Mouse (Mus musculus) myocyte (in vitro differentiated cells): ENCODE measurements around the gene Stox2.

ENCODE experiments used
- CEBPB ChIP-seq: IDR thresholded peaks from 2 replicates; pipeline ENCODE4 v1.6.1; 2011; ENCODE audit warnings: mild to moderate bottlenecking, moderate library complexity; ENCODE audit not compliant: poor library complexity, insufficient read depth, severe bottlenecking
- E2F4 ChIP-seq: IDR thresholded peaks from one replicate; pipeline ENCODE4 v1.6.1; 2011; ENCODE audit warnings: mild to moderate bottlenecking, control low read depth, moderate library complexity; ENCODE audit not compliant: insufficient read depth
- MAX ChIP-seq: IDR thresholded peaks from one replicate; pipeline ENCODE4 v1.6.1; 2011; ENCODE audit warnings: low read depth, mild to moderate bottlenecking, control low read depth
- POLR2A ChIP-seq: IDR thresholded peaks from one replicate; pipeline ENCODE4 v1.6.1; 2011; ENCODE audit warnings: low read depth, mild to moderate bottlenecking, control low read depth, moderate library complexity; ENCODE audit not compliant: insufficient read length
- POLR2AphosphoS2 ChIP-seq: IDR thresholded peaks from one replicate; pipeline ENCODE4 v1.6.1; 2011; ENCODE audit warnings: low read depth, control low read depth; ENCODE audit not compliant: insufficient read length
- SRF ChIP-seq: IDR thresholded peaks from one replicate; pipeline ENCODE4 v1.6.1; 2011; ENCODE audit warnings: low read depth; ENCODE audit not compliant: control insufficient read depth, insufficient read length
- TCF12 ChIP-seq: IDR thresholded peaks from one replicate; pipeline ENCODE4 v1.6.1; 2011; ENCODE audit warnings: mild to moderate bottlenecking, control low read depth; ENCODE audit not compliant: poor library complexity, insufficient read depth, severe bottlenecking
- TCF3 ChIP-seq: IDR thresholded peaks from one replicate; pipeline ENCODE4 v1.6.1; 2011; ENCODE audit warnings: low read depth, control low read depth; ENCODE audit not compliant: insufficient read length
- USF1 ChIP-seq: IDR thresholded peaks from one replicate; pipeline ENCODE4 v1.6.1; 2011; ENCODE audit warnings: low read depth, mild to moderate bottlenecking, control low read depth, moderate library complexity

DNA sequence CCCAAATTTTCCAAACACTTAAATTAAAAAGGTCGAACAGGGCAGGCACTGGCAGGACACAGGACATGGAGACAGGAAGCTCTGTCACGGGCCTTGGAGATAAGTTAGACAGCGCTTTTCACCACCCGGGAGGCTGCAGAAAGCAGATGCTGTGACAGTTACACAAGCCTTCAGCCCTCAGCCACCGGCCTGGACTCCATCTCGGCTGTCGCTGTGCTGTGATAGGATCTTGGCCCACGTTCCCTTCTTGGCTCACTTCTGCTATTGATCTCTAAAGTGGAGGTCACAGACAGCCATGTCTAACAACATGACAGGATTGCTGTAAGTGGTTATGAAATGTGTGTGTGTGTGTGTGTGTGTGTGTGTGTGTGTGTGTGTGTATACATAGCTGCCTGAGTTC is 82.9 kb downstream of the Stox2 start:
- no peak for TF ChIP-seq USF1
- no peak for TF ChIP-seq POLR2A
- TF ChIP-seq TCF12, result no peak
- TF ChIP-seq TCF3, result no peak
- TF ChIP-seq MAX, result no peak
- TF ChIP-seq CEBPB, result no peak
- no peak for TF ChIP-seq E2F4
- no peak for TF ChIP-seq SRF
- no peak for TF ChIP-seq POLR2AphosphoS2
